Mouse (Mus musculus): ENCODE measurements around the gene Zfyve19.

Zfyve19 gene

DNA sequence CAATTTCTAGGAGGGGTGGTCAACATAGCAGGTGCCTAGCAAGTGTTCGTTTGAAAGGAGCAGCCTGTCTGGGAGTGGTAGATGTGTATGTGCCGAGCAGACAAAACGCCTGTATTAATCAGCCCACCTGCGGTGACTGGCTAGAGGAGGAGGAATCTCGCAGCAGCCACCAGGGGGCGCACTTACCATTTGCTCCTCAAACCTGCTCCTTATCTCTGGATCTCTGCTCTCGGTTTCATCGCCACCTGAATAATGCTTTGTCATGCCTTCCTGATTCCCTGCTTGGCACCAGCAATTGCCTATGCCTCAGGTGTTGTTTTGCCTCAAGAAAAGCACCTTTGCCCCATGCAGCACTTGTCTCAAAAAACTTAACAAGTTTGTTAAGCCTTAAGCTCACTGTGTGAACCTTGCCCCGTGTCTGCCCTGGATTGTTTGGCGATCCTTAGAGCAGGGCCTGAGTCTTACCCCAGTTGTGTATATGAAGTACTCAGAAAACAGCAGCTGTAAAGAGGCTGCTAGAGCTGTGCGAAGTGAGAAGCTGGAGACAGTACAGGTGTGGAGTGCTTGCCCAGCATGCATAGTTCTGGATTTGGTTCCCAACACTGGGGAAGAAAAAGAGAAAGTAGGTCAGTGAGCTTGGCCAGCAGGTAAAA is 42.5 kb downstream of the Zfyve19 start:
- peak; percentile 50 for DNase-seq (ENCODE audit: low read depth, low spot score)

- no peak for DNase-seq (ENCODE audit: low read depth, low spot score)
Measured at GRCm38 (mm10) chr2:119254976-119255375, 46.6 kb downstream of the Zfyve19 start.

- no peak for DNase-seq (ENCODE audit: low read depth, low spot score)
Measured at GRCm38 (mm10) chr2:119260518-119260917, 52.1 kb downstream of the Zfyve19 start.

- DNase-seq (ENCODE audit: low read depth, low spot score) = no peak
Measured at GRCm38 (mm10) chr2:119261326-119261725, 52.9 kb downstream of the Zfyve19 start.

DNA sequence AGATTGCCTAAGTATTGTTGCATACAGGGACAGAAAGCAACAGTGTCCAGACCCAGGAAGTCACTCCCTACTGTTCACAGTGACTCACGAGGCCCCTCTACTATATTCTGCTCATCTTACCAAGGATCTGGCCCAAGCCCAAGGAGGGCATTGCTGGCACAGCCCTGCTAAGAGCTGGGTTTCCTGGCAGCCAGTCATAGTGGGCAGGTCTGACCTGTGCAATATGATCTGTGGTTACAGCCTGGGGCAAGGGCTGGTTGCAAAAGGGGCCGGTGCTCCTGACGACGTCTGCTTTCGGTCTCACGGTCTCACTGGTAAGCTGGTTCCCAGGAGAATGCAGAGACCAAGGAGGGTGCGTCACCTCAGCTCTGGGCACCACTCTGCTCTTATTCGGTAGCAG is 54.6 kb downstream of the Zfyve19 start:
- no peak for DNase-seq (ENCODE audit: low read depth, low spot score)

DNA sequence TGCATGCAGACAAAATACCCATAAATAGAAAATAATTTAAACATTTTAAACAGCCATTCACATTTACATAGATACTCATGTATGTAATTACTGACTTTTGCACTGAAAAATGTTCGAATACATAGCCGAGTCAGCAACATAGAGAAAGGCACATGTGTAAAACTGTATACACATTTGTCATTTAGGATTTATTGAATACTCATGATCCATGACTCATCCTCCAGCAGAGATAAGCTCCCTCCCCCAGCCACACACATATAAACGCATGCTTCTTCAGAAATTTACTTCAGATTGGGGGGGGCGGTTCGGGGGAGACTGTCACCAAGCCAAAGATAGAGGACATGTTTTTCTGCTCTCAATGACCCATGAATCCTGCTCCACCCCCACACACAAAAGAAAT is 55.4 kb downstream of the Zfyve19 start:
- no peak for DNase-seq (ENCODE audit: low read depth, low spot score)
